Mouse (Mus musculus): ENCODE results near the gene Gpr62.

Gene Gpr62

GRCm38 (mm10) chr9:106475046-106475445 is 9.3 kb upstream of the Gpr62 start:
- no peak for DNase-seq (ENCODE audit: low read depth, low spot score)

GRCm38 (mm10) chr9:106474456-106474855 is 8.7 kb upstream of the Gpr62 start:
- peak; percentile 77 for DNase-seq (ENCODE audit: low read depth, low spot score)

- DNase-seq (ENCODE audit: low read depth, low spot score), result no peak
These were observed 8.0 kb upstream of the Gpr62 start for GRCm38 (mm10) chr9:106473753-106474105.

- DNase-seq (ENCODE audit: low read depth, low spot score), result no peak
These were observed 7.5 kb upstream of the Gpr62 start for GRCm38 (mm10) chr9:106473081-106473752.

GRCm38 (mm10) chr9:106472321-106472720 is 6.6 kb upstream of the Gpr62 start:
- DNase-seq (ENCODE audit: low read depth, low spot score), result peak; percentile 44

- peak; percentile 70 for DNase-seq (ENCODE audit: low read depth, low spot score)
These were observed 6.2 kb upstream of the Gpr62 start for GRCm38 (mm10) chr9:106471892-106472291.

- no peak for DNase-seq (ENCODE audit: low read depth, low spot score)
These were observed 5.4 kb upstream of the Gpr62 start for GRCm38 (mm10) chr9:106470991-106471750.

DNA sequence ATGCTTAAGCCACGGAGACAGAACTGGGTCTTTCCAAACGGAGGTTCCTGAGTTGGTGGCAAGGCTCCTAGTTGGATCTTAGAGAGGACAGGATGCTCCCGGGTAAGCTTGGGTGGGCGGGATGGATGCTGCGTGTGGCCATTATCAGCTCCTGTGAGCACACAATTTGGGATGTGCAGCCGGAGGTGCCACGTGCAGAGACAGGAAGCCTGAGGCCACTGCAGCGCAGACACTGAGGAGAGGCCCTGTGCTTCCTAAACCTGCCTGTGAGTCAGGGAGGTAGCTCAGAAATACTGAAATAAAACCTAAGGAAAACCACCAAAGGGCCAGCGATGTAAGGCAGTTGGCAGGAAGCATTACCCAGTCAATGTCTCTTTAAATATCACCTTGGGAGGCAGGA is 4.0 kb upstream of the Gpr62 start:
- no peak for DNase-seq (ENCODE audit: low read depth, low spot score)

DNA sequence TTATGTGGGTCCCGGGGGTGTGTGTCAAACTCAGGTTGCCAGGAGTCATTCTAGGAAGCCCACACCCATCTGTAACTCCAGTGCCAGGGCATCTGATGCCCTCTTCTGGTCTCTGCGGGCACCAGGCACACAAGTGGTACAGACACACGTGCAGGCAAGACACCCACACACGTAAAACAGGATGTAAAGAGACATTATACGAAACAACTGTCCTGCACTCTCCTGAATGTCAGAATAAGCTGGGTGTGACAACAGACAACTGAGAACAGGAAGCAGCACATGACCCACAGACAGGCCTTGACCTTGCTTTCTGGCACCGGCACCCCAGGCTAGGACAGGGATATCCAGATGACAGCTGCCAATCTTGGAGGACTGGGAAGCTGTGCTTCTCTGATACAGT is 3.6 kb upstream of the Gpr62 start:
- DNase-seq (ENCODE audit: low read depth, low spot score), result no peak

DNA sequence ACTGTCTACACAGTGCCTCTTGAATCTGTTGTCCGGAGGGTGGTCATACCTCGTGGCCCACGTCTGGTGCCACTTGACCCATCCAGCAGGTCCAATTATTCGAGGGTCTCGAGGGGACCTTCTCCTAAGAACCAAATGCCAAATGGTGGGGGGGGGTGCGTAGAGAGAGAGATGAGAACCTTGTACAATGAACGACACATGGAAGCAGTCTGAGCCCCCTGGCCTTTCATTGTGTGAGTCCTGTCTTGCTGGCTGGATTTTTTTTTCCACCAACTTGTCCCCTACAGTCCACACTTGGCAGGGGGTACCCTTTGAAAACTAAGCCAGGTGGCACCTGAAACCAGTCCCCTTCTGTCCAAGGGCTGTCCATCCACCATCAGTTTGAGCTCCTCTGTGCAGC is 2.0 kb upstream of the Gpr62 start:
- DNase-seq (ENCODE audit: low read depth, low spot score), result no peak

DNA sequence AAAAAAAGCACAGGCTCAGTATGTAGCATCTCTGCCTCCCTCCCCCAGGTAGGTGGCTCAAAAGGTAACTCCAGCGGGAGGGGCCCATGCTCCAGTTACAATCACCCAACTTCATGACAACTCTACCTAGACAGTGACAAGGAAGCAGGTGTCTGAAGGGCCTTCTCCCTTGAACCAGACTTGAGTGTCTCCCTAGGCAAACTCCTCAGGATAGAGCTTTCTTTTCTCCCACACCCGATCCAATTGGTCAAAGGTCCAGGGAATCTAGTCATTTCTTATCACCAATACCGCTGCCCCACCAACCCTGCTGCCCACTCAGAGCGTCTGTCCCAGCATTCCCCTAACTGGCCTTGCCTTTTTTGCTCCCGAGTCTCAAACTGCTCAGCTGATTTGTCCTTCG is 983 bp upstream of the Gpr62 start:
- no peak for DNase-seq (ENCODE audit: low read depth, low spot score)

GRCm38 (mm10) chr9:106464751-106465541 is 792 bp downstream of the Gpr62 start:
- no peak for DNase-seq (ENCODE audit: low read depth, low spot score)

- no peak for DNase-seq (ENCODE audit: low read depth, low spot score)
These were observed 2.3 kb downstream of the Gpr62 start for GRCm38 (mm10) chr9:106463122-106464063.

DNA sequence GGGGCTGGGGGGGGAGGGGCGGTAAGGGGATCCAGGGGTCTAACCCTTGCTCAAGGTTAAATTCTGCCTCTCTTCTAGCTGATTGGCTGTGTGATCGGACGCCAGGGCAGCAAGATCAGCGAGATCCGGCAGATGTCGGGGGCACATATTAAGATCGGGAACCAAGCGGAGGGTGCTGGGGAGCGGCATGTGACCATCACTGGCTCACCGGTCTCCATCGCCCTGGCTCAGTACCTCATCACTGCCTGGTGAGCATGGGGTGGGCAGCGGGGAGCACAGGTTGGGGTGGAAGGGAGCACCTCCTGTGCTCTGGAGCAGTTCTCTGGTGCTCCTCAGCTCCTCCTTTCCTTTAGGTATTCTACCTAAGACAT is 3.3 kb downstream of the Gpr62 start:
- DNase-seq (ENCODE audit: low read depth, low spot score), result no peak

DNA sequence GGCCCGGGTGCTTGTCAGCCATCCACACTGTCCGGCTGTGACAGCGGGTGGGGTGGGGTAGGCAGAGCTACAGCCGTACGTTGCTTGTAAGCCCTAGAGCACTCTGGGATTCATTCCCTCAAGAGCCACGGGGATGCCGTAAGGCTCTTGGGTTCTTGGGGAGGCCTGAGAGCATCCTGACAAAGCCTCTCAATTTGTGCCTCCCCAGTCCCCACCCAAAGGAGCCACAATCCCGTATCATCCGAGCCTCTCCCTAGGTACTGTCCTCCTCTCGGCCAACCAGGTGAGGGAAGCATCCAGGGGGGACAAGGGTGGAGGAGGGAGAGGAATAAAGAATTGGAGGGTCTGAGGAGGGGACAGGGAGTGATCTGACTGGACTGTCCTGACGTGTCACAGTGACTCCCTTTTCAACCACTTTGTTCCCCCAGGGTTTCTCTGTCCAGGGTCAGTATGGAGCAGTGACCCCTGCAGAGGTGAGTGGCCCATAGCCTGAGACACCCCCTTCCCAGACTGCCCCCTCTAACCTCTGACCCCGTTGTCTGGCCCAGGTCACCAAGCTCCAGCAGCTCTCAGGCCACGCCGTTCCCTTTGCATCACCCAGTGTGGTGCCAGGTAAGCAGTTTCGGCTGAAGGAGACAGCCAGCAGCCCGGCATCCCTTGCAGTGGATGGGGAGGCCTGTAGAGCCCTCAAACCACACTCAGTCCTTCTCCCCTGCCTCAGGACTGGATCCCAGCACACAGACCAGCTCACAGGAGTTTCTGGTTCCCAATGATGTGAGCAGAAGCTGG is 3.9 kb downstream of the Gpr62 start:
- no peak for DNase-seq (ENCODE audit: low read depth, low spot score)

- no peak for DNase-seq (ENCODE audit: low read depth, low spot score)
These were observed 4.7 kb downstream of the Gpr62 start for GRCm38 (mm10) chr9:106461026-106461415.

DNA sequence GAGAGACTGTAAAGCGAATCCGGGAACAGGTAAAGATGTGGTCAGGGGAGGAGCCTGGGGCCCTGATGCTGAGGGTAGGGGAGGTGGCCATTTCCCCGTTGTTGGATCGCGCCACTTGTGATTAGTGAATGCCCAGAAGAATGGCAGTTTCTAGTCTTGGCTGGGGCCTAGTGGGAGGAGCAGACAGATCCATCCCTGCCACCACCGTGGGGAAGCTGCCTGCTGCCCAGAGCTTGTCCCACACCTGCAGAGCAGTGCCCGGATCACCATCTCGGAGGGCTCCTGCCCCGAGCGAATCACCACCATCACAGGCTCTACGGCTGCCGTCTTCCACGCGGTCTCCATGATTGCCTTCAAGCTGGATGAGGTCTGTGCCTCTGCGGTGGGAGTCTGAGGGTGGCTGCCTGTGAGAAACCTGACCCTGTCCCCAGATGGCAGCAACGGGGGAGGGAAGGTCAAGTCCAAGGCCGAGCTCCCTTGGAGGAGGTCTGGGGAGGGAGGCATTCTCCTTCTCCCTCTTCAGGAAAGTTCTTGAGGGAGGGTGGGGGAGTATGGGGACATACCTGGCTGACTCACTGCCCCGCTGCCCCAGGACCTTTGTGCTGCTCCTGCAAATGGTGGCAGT is 5.2 kb downstream of the Gpr62 start:
- no peak for DNase-seq (ENCODE audit: low read depth, low spot score)

- no peak for DNase-seq (ENCODE audit: low read depth, low spot score)
These were observed 5.8 kb downstream of the Gpr62 start for GRCm38 (mm10) chr9:106459946-106460345.

GRCm38 (mm10) chr9:106457920-106458319 is 7.8 kb downstream of the Gpr62 start:
- DNase-seq (ENCODE audit: low read depth, low spot score), result no peak

- no peak for DNase-seq (ENCODE audit: low read depth, low spot score)
These were observed 8.6 kb downstream of the Gpr62 start for GRCm38 (mm10) chr9:106457163-106457559.

Data from skeletal muscle tissue, adult 2 months (tissue).